Comparison of ENCODE assay signal across 26 mouse cellular contexts in the genomic region with DNA sequence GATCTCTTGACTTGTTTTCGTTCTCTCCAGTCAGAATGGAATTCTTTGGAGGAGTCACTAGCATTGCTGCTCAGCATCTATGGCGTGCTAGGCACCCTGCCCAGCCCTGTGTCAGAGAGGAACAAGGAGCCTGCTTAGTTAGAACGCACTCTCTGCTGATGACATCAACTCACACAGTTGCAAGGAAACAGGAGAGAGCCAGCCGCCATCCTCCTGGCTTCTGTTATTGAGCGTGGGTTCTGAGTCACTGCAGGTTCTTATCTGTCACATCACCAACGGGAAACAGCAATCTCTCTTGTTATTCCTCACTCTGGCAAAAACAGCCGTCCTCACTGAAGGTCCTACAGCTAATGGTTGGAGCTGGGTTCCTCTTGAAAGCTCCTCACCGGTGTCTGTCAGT. TPM values are rescaled to one million over a fixed set of nuclear protein-coding genes. Genes with fewer than 3 reads are reported as not detected.
DNase-seq lines count a peak whose midpoint lies in the region; ATAC-seq and TF ChIP-seq lines count a peak whose summit lies in the region.
"Had no signal": no experiment of that assay in that cellular context is flagged by ENCODE, and none has a peak within 500 bp of the region (broad histone marks: within the 10 kb centered on the region; RNA-seq: fewer than 3 reads in every experiment).

No protein-coding gene starts in this region.

- DNase-seq in adrenal gland, postnatal 10 days: peak; percentile 34
- no peak for DNase-seq in adrenal gland, adult 8-10 months
- DNase-seq in lung, postnatal 0 days (ENCODE audit: low spot score): peak; percentile 28
- DNase-seq in lung, postnatal 14 days: no peak
- DNase-seq in kidney, postnatal 10 days: no peak
- DNase-seq in B cell, adult 2 months: no peak
- no peak for DNase-seq in kidney, adult 9 months
- DNase-seq: cerebellum, adult 8-10 months; embryo, embryonic 11 days; heart, postnatal 10 days; kidney, adult 18-20 months; kidney, postnatal 4 days; lung, postnatal 36 days; right cerebral cortex, postnatal 4 days; thymus, adult 18-20 months had no signal

- no peak overlapping the region for H3K4me3 ChIP-seq in lung, postnatal 0 days (ENCODE audit: low read depth, low read length)
- H3K4me3 ChIP-seq: forebrain, embryonic 13.5 days; hindbrain, embryonic 15.5 days; limb, embryonic 12.5 days; liver, embryonic 15.5 days; neural tube, embryonic 12.5 days had no signal

- TF ChIP-seq EP300 in lung, postnatal 0 days (IDR thresholded peaks at IDR 0.05): no peak

- WGBS in lung, postnatal 0 days: 24% methylated on average over 8 of the region's 8 CpGs

- H3K27me3 ChIP-seq in lung, postnatal 0 days (replicated peaks; ENCODE audit: insufficient read depth, low read length): peaks cover 3% of the 10 kb centered on the region; the same call in 1 of the 2 replicates

- TF ChIP-seq CTCF in lung, postnatal 0 days (IDR thresholded peaks at IDR 0.05): no peak

- H3K9me3 ChIP-seq in lung, postnatal 0 days (ENCODE audit: low read length): no peaks in the 10 kb centered on the region
- H3K9me3 ChIP-seq: forebrain, embryonic 13.5 days; hindbrain, embryonic 15.5 days; limb, embryonic 12.5 days; liver, embryonic 15.5 days; neural tube, embryonic 12.5 days had no signal

- H3K36me3 ChIP-seq in lung, postnatal 0 days (ENCODE audit: insufficient read depth, low read length): no peaks in the 10 kb centered on the region
- H3K36me3 ChIP-seq: hindbrain, embryonic 15.5 days; limb, embryonic 12.5 days; liver, embryonic 15.5 days; neural tube, embryonic 12.5 days had no signal

- no peak overlapping the region for H3K4me2 ChIP-seq in lung, postnatal 0 days (replicated peaks; ENCODE audit: low read depth, low read length)
- H3K4me2 ChIP-seq: forebrain, embryonic 13.5 days; hindbrain, embryonic 15.5 days; limb, embryonic 12.5 days; liver, embryonic 15.5 days; neural tube, embryonic 12.5 days had no signal

- no peak; the same call in 1 of the 2 replicates for ATAC-seq in lung, postnatal 0 days
- ATAC-seq in common myeloid progenitor, adult 5-6 weeks (replicated peaks; ENCODE audit: low read depth, poor library complexity, severe bottlenecking): peak; percentile 31
- ATAC-seq: forebrain, embryonic 13.5 days had no signal

- no peaks in the 10 kb centered on the region for H3K4me1 ChIP-seq in lung, postnatal 0 days (ENCODE audit: insufficient read depth, low read depth, low read length)
- H3K4me1 ChIP-seq: liver, embryonic 15.5 days; neural tube, embryonic 12.5 days had no signal

- H3K9ac ChIP-seq in lung, postnatal 0 days (replicated peaks; ENCODE audit: low read depth): no peak overlapping the region
- H3K9ac ChIP-seq: forebrain, embryonic 13.5 days; hindbrain, embryonic 15.5 days; limb, embryonic 12.5 days; liver, embryonic 15.5 days; neural tube, embryonic 12.5 days had no signal

- H3K27ac ChIP-seq in lung, postnatal 0 days (ENCODE audit: low read length): no peak overlapping the region
- H3K27ac ChIP-seq: forebrain, embryonic 13.5 days; hindbrain, embryonic 15.5 days; limb, embryonic 12.5 days; liver, embryonic 15.5 days; neural tube, embryonic 12.5 days had no signal

RNA-seq across cellular contexts. Expression of gene Cyp24a1, which starts 6.4 kb away (rescaled TPM):
- not detected for total RNA-seq in adrenal gland, postnatal 10 days (2021)
- total RNA-seq in adrenal gland, adult 8-10 months (2022): not detected
- not detected in 2 replicates for polyA plus RNA-seq in lung, postnatal 0 days (2015; fragmentation: Nextera tagmentation; extraction: Ambion mirVana)
- total RNA-seq in common myeloid progenitor, adult 5-6 weeks (2017): not detected in 2 replicates
- total RNA-seq: ES-E14; heart, postnatal 10 days; left cerebral cortex, adult 8-10 months; midbrain, postnatal 0 days had no signal
- polyA plus RNA-seq: C2C12; gonadal fat pad, adult 2 months; limb, embryonic 12.5 days; liver, embryonic 15.5 days had no signal

RNA-seq across cellular contexts. Expression of gene Pfdn4, which starts 7.1 kb away (rescaled TPM):
- total RNA-seq in adrenal gland, postnatal 10 days (2021): 10 to 100 TPM; 19.9 to 27.6 TPM
- 10 to 100 TPM; 12.5 to 19.9 (median 17.5) TPM for total RNA-seq in adrenal gland, adult 8-10 months (2022)
- polyA plus RNA-seq in lung, postnatal 0 days (2015; fragmentation: Nextera tagmentation; extraction: Ambion mirVana): 50.4 and 60.0 TPM in 2 replicates
- 71.7 and 90.8 TPM in 2 replicates for total RNA-seq in common myeloid progenitor, adult 5-6 weeks (2017)

Comparison
In these comparisons a context has a peak if more than half of its experiments do, and no peak if none do; other contexts are left out.
1. DNase-seq: peak in adrenal gland, postnatal 10 days (single experiment) and lung, postnatal 0 days (single experiment); none in adrenal gland, adult 8-10 months (single experiment), lung, postnatal 14 days (single experiment), kidney, postnatal 10 days (single experiment), B cell, adult 2 months (0 of 2) and kidney, adult 9 months (single experiment).